Mouse (Mus musculus): ENCODE measurements around the gene Coro1b.
A peak's percentile ranks its signal among the peaks of the same experiment; 100 is the strongest.

Gene Coro1b

GRCm38 (mm10) chr19:4148491-4148806 is at the start of gene Coro1b:
Gene Coro1b, plus strand, starts transcription at chr19:4148619.
- DNase-seq = peak; percentile 91 to 93

GRCm38 (mm10) chr19:4099056-4099455 is 49.4 kb upstream of the Coro1b start:
- DNase-seq = peak; percentile 83 to 86

- peak; percentile 67 to 75 for DNase-seq
These were observed 48.3 kb upstream of the Coro1b start, which contains the start of gene Pitpnm1 for GRCm38 (mm10) chr19:4099837-4100717. Gene Pitpnm1, plus strand, starts transcription at chr19:4099998.

GRCm38 (mm10) chr19:4100718-4101261 is 47.6 kb upstream of the Coro1b start:
- DNase-seq = no peak

GRCm38 (mm10) chr19:4101466-4101865 is 47.0 kb upstream of the Coro1b start:
- no peak for DNase-seq

- DNase-seq = no peak
These were observed 46.4 kb upstream of the Coro1b start for GRCm38 (mm10) chr19:4102049-4102448.

- DNase-seq = no peak
These were observed 45.8 kb upstream of the Coro1b start for GRCm38 (mm10) chr19:4102626-4103025.

GRCm38 (mm10) chr19:4103294-4103693 is 45.1 kb upstream of the Coro1b start:
- DNase-seq = no peak

- DNase-seq = no peak
These were observed 44.6 kb upstream of the Coro1b start for GRCm38 (mm10) chr19:4103792-4104191.

- DNase-seq = no peak
These were observed 43.7 kb upstream of the Coro1b start for GRCm38 (mm10) chr19:4104675-4105194.

GRCm38 (mm10) chr19:4106654-4107053 is 41.8 kb upstream of the Coro1b start:
- DNase-seq = no peak

GRCm38 (mm10) chr19:4108535-4108934 is 39.9 kb upstream of the Coro1b start:
- DNase-seq = no peak

- no peak for DNase-seq
These were observed 36.1 kb upstream of the Coro1b start for GRCm38 (mm10) chr19:4112063-4112960.

GRCm38 (mm10) chr19:4113186-4113805 is 35.1 kb upstream of the Coro1b start:
- no peak for DNase-seq

GRCm38 (mm10) chr19:4113806-4114230 is 34.6 kb upstream of the Coro1b start:
- no peak for DNase-seq

- no peak for DNase-seq
These were observed 33.9 kb upstream of the Coro1b start for GRCm38 (mm10) chr19:4114551-4114950.

GRCm38 (mm10) chr19:4115144-4115543 is 33.3 kb upstream of the Coro1b start:
- no peak for DNase-seq

GRCm38 (mm10) chr19:4115816-4116215 is 32.6 kb upstream of the Coro1b start:
- no peak for DNase-seq

GRCm38 (mm10) chr19:4117006-4117405 is 31.4 kb upstream of the Coro1b start:
- DNase-seq = no peak

GRCm38 (mm10) chr19:4118350-4118749 is 30.1 kb upstream of the Coro1b start:
- DNase-seq = no peak

- DNase-seq = peak in 1 of 2 experiments; percentile 47
These were observed 28.5 kb upstream of the Coro1b start for GRCm38 (mm10) chr19:4119716-4120487.

- no peak for DNase-seq
These were observed 27.9 kb upstream of the Coro1b start for GRCm38 (mm10) chr19:4120496-4120895.
